Mouse (Mus musculus) stomach, postnatal 0 days (tissue): ENCODE data around the gene Cnn2. TPM values are rescaled to one million over a fixed set of nuclear protein-coding genes. Genes with fewer than 3 reads are reported as not detected.
"Not testable (repeated sequence)": the region's sequence is repeated elsewhere in the genome, so short reads cannot be mapped to it uniquely, and the experiment has no call there.

Experiments used
- ATAC-seq: fragments of 200-750 bp; cut with Nextera tagmentation; 2 replicates; pipeline ENCODE4 v1.8.0; 2017; ENCODE audit not compliant: low FRiP score, low TSS enrichment
- DNase-seq: peaks from one replicate; pipeline ENCODE4 v3.0.0-alpha.2; 2016; ENCODE audit warnings: low spot score
- H3K27ac ChIP-seq: fragments of 300-500 bp; sonication (generic); replicated peaks from 2 replicates; pipeline ENCODE4 v1.5.1; 2014; ENCODE audit warnings: mild to moderate bottlenecking, control low read depth
- H3K27me3 ChIP-seq: fragments of 300-500 bp; sonication (generic); 2 replicates; pipeline ENCODE4 v1.6.1; 2014; ENCODE audit warnings: low read length; ENCODE audit not compliant: control insufficient read depth, insufficient read depth
- H3K36me3 ChIP-seq: fragments of 300-500 bp; sonication (generic); 2 replicates; pipeline ENCODE4 v1.6.1; 2014; ENCODE audit warnings: low read length, mixed read lengths; ENCODE audit not compliant: control insufficient read depth, insufficient read depth
- H3K4me1 ChIP-seq: fragments of 300-500 bp; sonication (generic); replicated peaks from 2 replicates; pipeline ENCODE4 v1.6.1; 2014; ENCODE audit warnings: antibody characterized with exemption; ENCODE audit not compliant: control insufficient read depth, insufficient read depth
- H3K4me2 ChIP-seq: fragments of 300-500 bp; sonication (generic); replicated peaks from 2 replicates; pipeline ENCODE4 v1.6.1; 2014; ENCODE audit warnings: low read depth, mild to moderate bottlenecking, control low read depth, moderate library complexity
- H3K4me3 ChIP-seq: fragments of 300-500 bp; sonication (generic); 2 replicates; pipeline ENCODE4 v1.5.1; 2014; ENCODE audit warnings: low read depth, low read length, control low read depth
- H3K9ac ChIP-seq: fragments of 300-500 bp; sonication (generic); 2 replicates; pipeline ENCODE4 v1.6.1; 2014; ENCODE audit warnings: mild to moderate bottlenecking, low read length, control low read depth, mixed read lengths
- H3K9me3 ChIP-seq: fragments of 300-500 bp; sonication (generic); 2 replicates; pipeline ENCODE4 v1.6.1; 2016; ENCODE audit warnings: low read length; ENCODE audit not compliant: control insufficient read depth
- CTCF ChIP-seq: IDR thresholded peaks from 2 replicates; pipeline ENCODE4 v1.5.1; 2016; ENCODE audit warnings: antibody characterized with exemption, low read depth, mild to moderate bottlenecking, moderate library complexity
- EP300 ChIP-seq: optimal IDR thresholded peaks from 2 replicates; pipeline ENCODE3; 2016; ENCODE audit warnings: antibody characterized with exemption
- WGBS: fragments of 180-500 bp; shearing (Covaris S2); extraction: QIAGEN DNeasy Blood & Tissue Kit; methylation state at CpG from one replicate; pipeline ENCODE4 v1.1.7; 2014; 5-methylcytosine and 5-hydroxymethylcytosine counted together
- polyA plus RNA-seq: library from polyadenylated mRNA; unstranded; fragments of >200 nt; fragmentation: Nextera tagmentation; extraction: Ambion mirVana; gene quantifications from 2 replicates; pipeline ENCODE4 v1.2.1, GENCODE M21; 2015

Gene Cnn2
- polyA plus RNA-seq, 1 experiment from 2014 or later = 245 TPM

GRCm38 (mm10) chr10:79956643-79957154 is 31.7 kb upstream of the Cnn2 start:
- DNase-seq = no peak
- no peaks in the 10 kb centered on the region for H3K9me3 ChIP-seq
- no peak overlapping the region for H3K27ac ChIP-seq
- no peak overlapping the region for H3K4me3 ChIP-seq
- ATAC-seq = no peak
- no peak overlapping the region for H3K4me2 ChIP-seq
- no peaks in the 10 kb centered on the region for H3K27me3 ChIP-seq
- H3K9ac ChIP-seq = no peak overlapping the region
- WGBS = 39% methylated on average over 4 of the region's 4 CpGs
- TF ChIP-seq CTCF (no peak), EP300 (no peak)
- H3K4me1 ChIP-seq = no peaks in the 10 kb centered on the region
- H3K36me3 ChIP-seq = peaks cover 7% of the 10 kb centered on the region

GRCm38 (mm10) chr10:79958140-79958816 is 30.1 kb upstream of the Cnn2 start:
- Histone ChIP-seq H3K9me3 (no peaks in the 10 kb centered on the region), H3K4me3 (no peak overlapping the region), H3K27ac (no peak overlapping the region), H3K9ac (no peak overlapping the region), H3K4me2 (peak overlapping the region; percentile 23; the same call in 1 of the 2 replicates), H3K27me3 (no peaks in the 10 kb centered on the region), H3K4me1 (no peaks in the 10 kb centered on the region), H3K36me3 (peaks cover 6% of the 10 kb centered on the region; the same call in 1 of the 2 replicates)
- DNase-seq (peak; percentile 84), ATAC-seq (peak; percentile 19; the same call in 1 of the 2 replicates)
- 15% methylated on average over 21 of the region's 21 CpGs for WGBS
- TF ChIP-seq EP300 = no peak
- peak; percentile 99 for TF ChIP-seq CTCF

DNA sequence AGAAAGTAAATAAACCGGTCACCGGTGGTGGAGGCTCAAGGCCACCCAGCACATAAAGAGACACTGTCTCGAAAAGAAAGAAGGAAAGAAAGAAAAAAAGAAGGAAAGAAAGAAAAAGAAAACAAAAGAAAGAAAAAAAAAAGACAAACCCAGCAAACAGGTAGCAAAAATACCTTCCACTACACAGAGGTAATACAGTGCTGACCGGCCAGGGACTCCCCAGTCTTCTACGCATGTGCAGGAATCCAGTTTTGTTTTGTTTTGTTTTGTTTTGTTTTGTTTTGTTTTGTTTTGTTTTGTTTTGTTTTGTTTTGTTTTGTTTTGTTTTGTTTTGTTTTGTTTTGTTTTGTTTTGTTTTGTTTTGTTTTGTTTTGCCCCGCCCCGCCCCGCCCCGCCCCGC is 29.0 kb upstream of the Cnn2 start:
- peak overlapping the region; percentile 86; the same call in 1 of the 2 replicates for H3K4me3 ChIP-seq
- H3K4me1 ChIP-seq, ATAC-seq, H3K27me3 ChIP-seq, H3K36me3 ChIP-seq, DNase-seq, H3K27ac ChIP-seq, H3K9me3 ChIP-seq, H3K9ac ChIP-seq: not testable (repeated sequence)
- H3K4me2 ChIP-seq = peak overlapping the region; percentile 32
- WGBS = 26% methylated on average over 10 of the region's 10 CpGs

DNA sequence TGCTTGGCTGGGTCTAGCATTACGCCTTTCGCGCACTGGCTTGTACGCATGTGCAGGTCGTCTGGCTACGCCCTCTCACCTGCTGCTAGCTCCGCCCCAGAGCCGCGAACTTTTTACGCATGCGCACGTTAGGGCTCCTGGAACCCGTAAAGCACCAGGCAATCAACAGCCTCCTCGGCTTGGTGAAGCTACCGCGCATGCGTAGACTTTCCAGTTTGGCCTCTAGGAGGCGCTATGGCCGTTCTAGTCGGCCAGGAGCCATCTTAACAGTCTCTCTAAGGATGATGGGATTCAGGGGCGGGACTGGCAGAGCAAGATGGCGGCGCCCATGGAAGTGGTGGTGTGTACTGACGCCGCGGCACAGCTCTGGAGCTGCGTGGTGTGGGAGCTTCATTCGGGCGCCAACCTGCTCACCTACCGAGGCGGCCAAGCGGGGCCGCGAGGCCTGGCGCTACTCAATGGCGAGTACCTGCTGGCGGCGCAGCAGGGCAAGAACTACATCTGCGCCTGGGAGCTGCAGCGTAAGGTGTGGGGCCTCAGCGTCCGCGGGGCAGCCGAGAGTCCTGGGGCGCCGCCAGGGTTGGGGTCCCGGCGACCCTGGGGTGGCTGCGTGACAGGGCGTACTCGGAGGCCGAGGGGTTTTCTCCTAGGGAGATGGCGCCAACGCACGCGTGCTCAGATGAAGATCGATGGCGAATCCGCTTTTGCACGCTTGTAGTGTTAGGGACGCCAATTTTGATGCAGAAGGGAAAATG is 28.4 kb upstream of the Cnn2 start, which contains the start of gene Wdr18:
Gene Wdr18 (plus strand): TSS at position 306 of the 755 bp plus-strand sequence.
- H3K27ac ChIP-seq = peak within 1 kb of the TSS; percentile 53; the same call in 1 of the 2 replicates
- H3K4me1 ChIP-seq = no peaks in the 10 kb centered on the region
- H3K9ac ChIP-seq = peak within 1 kb of the TSS; percentile 82
- peak; percentile 93 for ATAC-seq
- peak; percentile 100 for DNase-seq
- peak within 1 kb of the TSS; percentile 92 for H3K4me2 ChIP-seq
- H3K4me3 ChIP-seq = peak within 1 kb of the TSS; percentile 86
- H3K9me3 ChIP-seq = no peaks in the 10 kb centered on the region
- TF ChIP-seq CTCF (peak; percentile 100), EP300 (no peak)
- no peaks in the 10 kb centered on the region for H3K27me3 ChIP-seq
- peaks cover 3% of the 10 kb centered on the region; the same call in 1 of the 2 replicates for H3K36me3 ChIP-seq
- under 1% methylated on average over 61 of the region's 61 CpGs for WGBS

DNA sequence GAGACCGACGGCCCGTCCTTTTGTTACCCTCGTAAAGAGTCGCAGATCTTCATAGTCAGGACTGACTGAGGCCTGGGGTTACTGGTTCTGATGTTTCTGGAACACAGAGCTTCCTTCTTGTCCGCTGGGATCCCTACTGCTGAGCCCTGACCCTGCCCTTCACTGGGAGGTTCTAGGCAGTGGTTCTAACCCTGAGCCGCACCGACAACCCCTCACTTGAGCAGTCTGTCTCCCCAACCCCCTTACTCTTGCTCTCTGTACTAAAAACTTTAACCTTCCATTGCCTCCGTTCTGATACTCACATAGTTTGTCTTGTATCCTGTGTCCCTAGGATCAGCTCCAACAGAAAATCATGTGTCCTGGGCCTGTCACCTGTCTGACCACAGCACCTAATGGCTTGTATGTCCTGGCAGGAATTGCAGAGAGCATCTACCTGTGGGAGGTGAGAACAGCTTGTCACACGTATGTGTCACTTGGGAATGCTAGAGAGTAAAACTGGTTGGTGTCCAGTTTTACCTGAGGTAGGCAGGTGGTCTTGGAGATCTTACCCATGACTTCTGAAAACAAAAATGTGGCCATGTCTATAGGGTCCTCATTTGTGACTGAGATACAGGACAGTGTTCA is 27.6 kb upstream of the Cnn2 start:
- no peak overlapping the region; the same call in 1 of the 2 replicates for H3K27ac ChIP-seq
- WGBS = 12% methylated on average over 10 of the region's 10 CpGs
- no peak for ATAC-seq

More for the DNA sequence above, 27.6 kb upstream of the Cnn2 start:
- Histone ChIP-seq H3K36me3 (peaks cover 9% of the 10 kb centered on the region), H3K4me2 (peak overlapping the region; percentile 92), H3K27me3 (no peaks in the 10 kb centered on the region), H3K9ac (peak overlapping the region; percentile 82), H3K4me1 (no peaks in the 10 kb centered on the region), H3K9me3 (no peaks in the 10 kb centered on the region), H3K4me3 (peak overlapping the region; percentile 86)
- DNase-seq = no peak
- TF ChIP-seq CTCF = no peak
- no peak for TF ChIP-seq EP300
